Mouse (Mus musculus): ENCODE measurements around the gene Olfml3. TPM values are rescaled to one million over a fixed set of nuclear protein-coding genes. Genes with fewer than 3 reads are reported as not detected.

Olfml3 gene
- 10 to 100 TPM; 12.5 to 15.0 TPM for total RNA-seq (2021)

DNA sequence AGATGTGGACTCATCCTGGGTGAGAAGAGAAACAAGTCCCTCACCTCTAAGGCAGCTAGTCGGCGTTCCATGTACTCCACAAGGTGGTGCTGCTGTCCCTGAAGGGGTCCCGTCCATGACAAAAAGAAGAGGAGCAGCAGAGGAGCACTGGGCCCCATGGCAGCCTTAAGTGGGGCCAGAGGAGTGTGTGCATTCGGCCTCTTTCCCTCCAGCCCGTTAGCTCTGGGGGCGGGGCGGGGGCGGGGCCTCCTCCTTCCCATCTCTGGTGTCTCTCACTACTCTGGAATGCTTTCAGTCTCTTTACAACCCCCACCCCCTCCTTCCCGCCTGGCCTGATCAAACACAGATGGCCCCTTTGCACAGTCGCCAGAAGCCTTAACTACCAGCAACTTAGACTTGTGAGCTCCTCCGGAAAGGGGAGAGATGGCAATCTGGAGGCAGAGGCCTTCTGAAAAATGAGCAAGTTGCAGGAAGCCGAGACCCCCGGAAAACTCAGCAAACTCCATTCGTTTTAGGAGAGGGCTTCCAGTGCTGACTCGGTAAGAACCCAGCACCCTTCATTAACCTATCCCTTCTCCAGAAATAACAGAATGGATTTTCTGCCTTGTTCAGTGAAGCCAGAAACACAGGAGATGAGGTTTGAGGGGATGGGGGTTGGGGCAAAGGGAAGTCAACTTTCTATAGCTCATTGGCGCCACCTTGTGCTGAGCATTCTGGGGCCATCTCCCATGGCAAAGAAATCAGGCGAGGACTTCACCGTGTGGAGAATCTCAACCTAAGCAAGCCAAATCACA, at the start of gene Olfml3:
Gene Olfml3 (minus strand): TSS at position 224 of the 794 bp plus-strand sequence.
- peak; percentile 80 to 99 for DNase-seq (ENCODE audit: extremely low spot score in 1 of 2, low spot score in 1 of 2)

DNA sequence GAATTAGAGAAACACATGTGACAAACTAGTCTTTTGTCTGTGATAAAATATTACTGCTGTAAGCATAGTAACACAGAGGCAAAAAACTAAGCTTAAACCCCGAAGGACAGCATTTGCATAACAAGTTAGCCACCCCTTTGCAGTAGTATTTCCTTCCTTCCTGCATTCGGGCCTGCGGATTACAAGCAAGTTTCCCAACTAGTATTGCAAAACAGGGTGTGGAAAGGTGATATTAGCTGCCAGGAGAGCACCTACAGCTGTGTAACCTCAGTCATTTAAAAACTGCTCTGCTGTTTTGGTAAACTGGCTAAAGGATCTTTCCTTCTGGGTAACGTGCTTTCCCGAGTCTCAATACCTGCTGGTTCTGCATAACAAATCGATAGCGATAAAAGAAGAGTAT, 49.4 kb upstream of the Olfml3 start:
- no peak for DNase-seq (ENCODE audit: extremely low spot score in 1 of 2, low spot score in 1 of 2)

DNA sequence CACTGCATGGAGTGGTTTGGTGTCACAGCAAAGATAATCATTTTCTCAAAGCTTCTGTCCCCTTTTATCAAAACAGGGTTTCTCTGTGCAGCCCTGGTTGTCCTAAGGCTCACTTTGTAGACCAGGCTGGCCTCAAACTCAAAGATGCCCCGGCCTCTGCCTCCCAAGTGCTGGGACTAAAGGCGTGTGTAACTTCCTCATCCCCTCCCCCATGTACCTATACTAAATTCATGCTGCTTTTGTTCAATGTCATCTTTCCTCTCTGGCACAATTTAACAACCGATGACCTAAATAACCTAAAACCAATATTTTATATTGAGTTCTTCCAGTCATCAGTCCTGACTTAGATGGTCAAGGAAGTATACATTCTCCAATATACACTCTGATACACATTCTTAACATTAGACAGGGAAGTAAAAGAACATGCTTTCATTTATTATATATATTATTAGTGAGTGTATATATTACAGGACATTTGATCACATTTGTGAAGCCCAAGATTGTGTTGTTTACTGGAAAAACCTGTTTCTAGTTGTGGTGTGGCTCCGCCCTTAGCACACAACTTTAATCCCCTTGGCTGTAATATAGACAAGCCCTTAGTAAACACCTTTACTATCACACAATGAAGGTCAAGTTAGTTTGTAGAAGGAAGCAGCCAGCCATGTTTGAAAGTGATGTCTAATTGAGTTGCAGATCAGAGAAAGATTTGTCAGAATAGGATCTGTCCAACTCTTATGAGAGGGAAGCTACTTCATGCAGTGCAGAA, 45.2 kb upstream of the Olfml3 start:
- DNase-seq (ENCODE audit: extremely low spot score in 1 of 2, low spot score in 1 of 2), result no peak

DNA sequence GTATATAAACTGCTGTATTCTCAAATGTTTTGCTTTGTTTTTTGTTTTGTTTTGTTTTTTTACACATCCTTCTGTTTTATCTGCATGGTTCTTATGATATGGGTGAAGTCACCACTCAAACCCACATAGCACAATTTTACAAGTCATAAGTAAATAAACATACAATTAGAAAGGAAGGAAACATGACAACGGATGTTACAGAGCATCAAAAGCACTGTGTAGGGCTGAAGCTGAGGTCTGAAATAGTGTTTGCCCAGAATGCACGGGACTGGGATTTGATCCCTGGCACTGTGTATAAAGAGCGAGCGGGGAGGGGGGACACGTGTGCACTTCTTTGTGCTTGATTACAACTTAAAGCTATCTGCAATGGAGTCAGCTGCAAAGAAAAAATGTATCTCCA, 43.0 kb upstream of the Olfml3 start:
- DNase-seq (ENCODE audit: extremely low spot score in 1 of 2, low spot score in 1 of 2), result no peak

DNA sequence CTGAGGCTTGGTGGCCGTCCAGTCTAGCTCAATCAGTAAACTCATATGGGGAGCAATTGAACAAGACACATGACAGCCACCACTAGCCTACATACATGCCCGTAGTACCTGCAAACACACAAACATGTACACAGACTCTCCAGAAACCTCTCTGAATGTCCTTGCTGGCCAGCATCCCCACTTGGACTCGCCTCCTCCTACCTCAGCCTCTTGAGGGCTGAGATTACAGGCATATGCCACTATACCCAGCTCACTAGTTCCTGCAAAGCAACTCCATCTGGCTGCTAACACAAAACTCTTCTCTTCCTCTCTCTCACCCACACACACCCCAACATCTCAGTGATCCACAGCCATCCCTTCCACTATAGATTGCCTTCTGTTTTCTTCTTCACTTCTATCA, 42.5 kb upstream of the Olfml3 start:
- no peak for DNase-seq (ENCODE audit: extremely low spot score in 1 of 2, low spot score in 1 of 2)

DNA sequence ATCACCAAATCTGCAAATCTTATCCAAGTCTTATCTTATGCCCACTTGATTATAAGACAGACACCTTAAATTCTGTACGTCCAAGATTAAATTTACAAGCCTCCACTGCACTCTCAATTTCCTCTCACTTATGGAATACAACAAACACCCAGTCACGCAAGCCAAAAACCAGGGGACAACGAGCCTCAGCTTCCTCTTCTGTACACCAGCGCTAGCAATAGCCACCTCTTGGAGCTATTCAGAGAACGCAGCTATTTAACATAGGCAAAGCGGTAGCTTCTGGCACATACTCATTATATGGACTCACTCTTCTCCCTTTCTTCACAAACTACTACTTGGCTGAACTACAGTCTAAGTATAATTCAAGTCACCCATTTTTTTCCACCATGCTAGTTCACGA, 41.4 kb upstream of the Olfml3 start:
- no peak for DNase-seq (ENCODE audit: extremely low spot score in 1 of 2, low spot score in 1 of 2)

DNA sequence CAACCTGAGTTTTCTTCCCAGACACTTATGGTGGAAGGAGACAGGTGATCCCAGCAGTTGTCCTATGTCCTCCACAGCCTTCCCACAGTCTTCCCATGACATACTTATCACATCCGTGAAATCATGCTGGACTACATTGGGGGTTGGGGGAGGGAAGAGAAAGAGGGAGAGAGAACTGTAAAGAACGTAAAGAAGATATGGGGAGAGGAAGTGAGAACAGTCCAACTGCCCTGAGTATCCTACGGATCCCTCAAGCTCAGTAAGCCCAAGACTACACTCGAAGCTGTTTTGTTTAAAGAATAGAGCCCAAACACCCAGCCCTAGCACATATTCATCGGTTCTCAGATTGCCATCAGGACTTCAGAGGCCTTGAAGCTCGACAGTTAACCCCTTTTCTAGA, 40.9 kb upstream of the Olfml3 start:
- no peak for DNase-seq (ENCODE audit: extremely low spot score in 1 of 2, low spot score in 1 of 2)

DNA sequence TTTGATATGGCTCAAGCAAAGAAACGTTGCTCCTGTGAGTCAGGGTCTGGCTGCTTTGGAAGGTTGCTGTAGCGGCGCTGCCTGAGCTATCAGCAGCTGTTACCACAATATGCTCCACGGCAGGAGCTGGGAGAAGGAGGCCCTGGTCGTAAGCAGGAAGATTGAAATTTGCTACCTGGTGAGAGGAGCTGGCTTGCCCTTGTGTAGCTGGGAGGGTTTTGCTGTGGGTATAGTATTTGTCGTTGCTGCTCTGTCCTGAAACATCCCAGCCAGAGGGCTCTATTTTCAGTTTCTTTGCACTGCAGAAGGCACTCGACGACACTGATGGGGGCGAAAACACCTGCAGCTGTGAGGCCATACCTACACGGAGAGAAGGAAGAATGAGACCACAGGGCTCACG, 40.1 kb upstream of the Olfml3 start:
- DNase-seq (ENCODE audit: extremely low spot score in 1 of 2, low spot score in 1 of 2), result no peak

DNA sequence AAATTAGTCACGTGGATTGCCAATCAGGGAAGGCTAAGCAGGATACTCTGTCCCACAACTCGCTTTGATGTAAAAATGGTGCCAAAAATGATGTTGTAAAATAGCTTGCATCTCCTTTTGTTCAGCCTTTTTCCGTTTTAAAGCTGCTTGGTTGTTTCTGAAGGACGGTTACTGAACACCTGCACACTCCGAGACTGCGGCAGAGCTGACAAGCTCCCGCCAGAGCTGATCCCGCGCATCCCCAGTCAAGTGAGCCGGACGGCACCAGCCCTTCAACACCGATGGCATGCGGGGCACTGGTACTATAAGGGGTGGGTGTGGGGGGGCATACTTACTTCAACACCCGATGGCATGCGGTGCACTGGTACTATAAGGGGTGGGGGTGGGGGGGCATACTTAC, 36.2 kb upstream of the Olfml3 start:
- DNase-seq (ENCODE audit: extremely low spot score in 1 of 2, low spot score in 1 of 2), result no peak

DNA sequence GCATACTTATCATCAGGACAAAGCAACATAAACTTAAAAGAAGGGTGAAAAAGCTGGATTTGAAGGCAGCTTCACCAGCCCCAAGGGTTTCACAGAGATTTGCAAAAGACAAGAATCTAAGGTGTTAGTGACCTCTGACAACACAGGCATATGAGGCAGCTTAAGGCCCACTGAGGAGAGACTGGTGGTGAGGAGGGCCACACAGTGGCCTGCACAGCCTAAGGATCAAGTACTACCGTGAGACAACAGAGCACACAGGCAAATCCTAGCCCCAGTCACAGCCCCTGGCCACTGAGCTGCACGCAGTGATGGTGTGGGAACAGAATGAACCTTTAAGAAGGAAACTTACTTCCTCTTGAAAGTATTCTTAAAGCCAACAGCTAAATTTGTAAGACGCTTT, 35.7 kb upstream of the Olfml3 start:
- DNase-seq (ENCODE audit: extremely low spot score in 1 of 2, low spot score in 1 of 2), result no peak

DNA sequence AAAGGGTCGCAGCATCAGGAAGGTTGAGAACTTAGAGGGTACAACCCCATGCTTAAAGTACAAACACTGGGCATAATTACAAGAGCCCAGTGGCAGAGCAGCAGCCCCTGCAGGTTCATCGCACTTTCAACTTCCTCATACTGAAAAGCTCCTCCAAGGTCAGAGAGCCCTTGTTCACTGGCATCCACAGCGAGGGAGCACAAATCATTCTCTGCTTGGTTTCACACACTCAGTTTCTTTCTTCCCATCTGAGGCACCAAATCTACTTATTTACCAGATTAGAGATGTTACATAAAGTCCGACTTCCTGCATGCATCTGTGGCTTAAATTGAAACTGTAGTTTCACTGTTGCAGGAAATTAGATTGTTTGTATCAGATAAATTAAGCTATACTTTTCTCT, 35.0 kb upstream of the Olfml3 start:
- DNase-seq (ENCODE audit: extremely low spot score in 1 of 2, low spot score in 1 of 2), result no peak

DNA sequence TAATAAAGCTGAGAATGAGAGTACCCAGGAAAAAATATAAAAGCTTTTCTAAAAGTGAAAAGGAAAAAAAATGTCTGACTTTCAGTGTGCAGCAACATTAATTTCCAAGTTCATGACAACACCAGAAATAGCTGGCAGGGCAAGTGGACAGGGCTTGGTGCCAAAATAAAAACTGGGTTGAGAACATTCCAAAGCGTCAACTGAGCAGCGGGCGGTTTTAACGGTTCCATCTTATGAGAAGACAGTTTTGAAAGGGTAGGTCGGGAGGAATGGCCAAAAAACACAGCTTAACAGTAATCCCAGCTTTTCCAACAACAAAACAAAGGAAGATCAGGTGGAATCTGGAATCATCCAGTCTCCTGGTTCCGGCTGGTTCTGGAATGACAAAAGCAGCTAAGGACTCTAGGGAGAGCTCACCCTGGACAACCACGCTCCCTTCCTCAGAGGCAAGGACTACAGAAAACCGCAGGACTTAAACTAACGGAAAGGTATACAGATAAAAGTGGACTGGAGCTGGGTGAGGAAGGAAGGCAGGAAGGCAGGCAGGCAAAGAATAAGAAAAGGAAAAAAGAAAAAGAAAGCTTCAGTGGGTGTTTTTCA, 33.8 kb upstream of the Olfml3 start:
- no peak for DNase-seq (ENCODE audit: extremely low spot score in 1 of 2, low spot score in 1 of 2)

DNA sequence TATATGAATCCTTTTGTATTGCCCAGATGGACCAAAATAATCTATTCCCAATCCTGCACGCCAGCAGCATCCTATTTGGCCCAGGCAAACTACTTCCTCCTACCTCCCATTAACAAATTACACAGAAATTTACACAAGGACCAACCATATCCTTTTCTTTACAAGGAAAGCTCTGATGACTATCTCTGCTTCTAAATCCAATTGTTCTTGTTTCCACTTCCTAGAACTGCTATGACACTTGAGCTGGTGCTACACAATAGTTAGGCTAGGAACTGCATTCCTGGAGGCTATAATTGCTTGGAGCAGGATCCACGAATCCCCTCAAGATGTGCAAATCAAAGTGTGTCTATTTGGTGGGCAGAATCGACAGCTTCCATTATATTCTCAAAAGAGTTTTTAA, 29.0 kb upstream of the Olfml3 start:
- DNase-seq (ENCODE audit: extremely low spot score in 1 of 2, low spot score in 1 of 2), result no peak

DNA sequence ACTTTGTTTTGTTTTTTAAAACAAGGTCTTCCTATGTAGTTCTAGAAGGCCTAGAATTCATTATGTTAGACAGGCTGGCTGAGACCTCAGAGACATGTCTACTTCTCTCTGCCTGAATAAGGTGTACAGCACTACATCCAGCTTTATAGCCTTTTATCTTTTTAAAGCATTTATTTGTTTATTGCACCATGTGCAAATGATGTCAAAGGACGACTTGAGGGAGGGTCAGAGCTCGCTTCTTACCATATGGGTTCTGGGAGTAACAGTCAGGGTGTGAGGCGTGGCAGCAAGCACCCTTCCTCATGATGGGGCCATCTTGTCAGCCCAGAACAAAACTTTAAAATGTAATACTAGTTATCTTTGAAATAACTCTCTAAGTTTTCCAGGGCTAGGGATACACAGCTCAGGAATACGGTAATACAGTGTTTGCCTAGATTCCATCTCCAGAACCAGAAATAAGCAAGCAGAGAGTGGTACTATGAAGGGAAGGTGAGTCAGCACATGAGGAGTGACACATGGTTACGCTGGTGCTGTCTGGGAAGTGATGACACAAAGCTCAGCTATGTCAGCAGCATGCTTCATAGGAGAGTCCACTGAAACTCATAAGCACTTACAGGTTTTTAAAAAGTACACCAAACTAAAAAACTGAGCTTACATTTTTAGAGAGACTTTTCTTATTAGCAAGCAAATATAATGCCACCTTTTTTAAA, 21.6 kb upstream of the Olfml3 start:
- DNase-seq (ENCODE audit: extremely low spot score in 1 of 2, low spot score in 1 of 2), result no peak

DNA sequence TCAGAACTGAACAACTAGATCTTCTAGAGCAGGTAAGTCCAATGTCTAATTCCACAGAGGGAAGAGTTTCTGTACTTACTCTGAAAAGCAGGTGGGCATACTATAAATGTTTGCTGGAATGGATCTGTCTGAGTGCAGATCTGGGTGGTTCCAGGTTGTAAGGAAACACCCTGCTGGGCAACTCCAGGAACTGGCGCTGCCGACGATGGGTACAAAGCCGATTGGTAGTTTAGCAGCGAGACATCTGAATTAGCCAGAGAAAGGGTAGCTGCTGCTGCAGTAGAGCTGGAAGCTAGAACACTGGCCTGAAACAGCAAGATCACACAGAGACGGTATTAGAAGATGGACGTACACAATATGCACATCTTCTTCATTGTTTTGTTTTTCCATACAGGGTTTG, 20.7 kb upstream of the Olfml3 start:
- no peak for DNase-seq (ENCODE audit: extremely low spot score in 1 of 2, low spot score in 1 of 2)

DNA sequence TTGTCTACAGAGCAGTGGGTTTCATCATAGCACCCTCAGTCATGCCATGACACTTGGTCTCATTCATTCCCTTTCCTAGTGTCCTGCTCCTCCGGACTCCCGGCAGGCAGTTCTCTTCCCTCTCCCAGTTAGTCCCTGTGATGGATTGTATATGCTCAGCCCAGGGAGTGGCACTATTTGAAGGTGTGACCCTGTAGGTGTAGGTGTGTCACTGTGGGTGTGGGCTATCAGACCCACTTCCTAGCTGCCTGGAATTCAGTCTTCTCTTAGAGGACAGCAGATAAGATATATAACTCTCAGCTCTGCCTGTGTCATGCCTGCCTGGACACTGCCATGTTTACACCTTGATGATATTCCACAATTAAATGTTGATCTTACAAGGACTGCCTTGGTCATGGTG, 19.1 kb upstream of the Olfml3 start:
- no peak for DNase-seq (ENCODE audit: extremely low spot score in 1 of 2, low spot score in 1 of 2)

DNA sequence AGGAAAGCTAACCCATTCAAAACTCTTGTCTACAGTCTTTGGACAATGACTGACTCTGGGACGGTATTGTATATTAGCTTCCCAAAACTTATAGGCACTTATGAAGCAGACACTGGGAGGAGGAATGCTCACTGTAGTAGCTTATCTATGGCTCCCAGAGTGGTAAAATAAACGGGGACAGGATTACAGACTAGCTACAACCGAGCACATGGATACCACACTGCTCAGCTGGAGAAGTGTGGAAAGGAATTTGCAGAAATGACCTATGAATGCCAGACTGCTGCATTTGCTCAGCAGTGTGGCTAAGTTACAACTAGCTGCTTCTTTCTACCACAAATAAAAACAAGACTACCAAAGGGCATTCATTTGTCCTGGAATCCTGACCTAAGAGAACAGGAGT, 17.6 kb upstream of the Olfml3 start:
- no peak for DNase-seq (ENCODE audit: extremely low spot score in 1 of 2, low spot score in 1 of 2)

DNA sequence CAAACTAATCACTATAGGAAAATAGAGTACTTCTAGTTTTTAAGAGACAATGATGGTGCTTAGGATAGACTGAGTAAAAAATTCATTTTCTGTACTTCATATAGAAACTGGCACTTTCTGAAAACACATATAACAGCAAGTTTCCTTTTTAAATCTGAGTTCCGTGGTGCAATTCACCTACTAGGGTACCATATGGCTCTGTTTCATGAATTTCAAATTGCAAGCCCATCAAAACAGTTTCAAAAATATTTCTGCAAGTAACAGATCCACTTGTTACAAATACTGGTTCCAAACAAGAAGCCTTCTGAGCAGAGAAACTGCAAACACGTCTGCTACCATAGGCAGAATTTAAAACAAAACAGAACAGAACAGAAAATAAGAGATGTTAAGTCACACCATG, 13.8 kb upstream of the Olfml3 start:
- no peak for DNase-seq (ENCODE audit: extremely low spot score in 1 of 2, low spot score in 1 of 2)

DNA sequence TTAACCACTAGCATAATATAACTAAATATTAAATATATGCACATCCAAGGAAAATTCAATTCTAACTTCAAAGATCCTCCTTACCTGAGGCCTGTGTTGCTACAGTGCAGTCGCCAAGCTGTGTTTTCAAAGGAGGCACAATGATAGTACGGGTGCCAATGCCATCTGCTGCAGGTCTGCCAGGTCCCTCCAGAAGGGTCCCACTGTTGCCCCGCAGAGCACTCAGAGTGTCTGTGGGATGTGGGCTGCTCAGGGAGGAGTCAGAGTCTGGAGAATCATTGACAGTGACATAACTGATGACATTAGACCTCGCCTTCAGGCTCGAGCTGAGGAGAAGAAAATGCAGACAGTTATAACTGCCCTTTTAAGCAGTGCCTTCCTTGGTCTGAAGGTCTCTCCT, 8.9 kb upstream of the Olfml3 start:
- no peak for DNase-seq (ENCODE audit: extremely low spot score in 1 of 2, low spot score in 1 of 2)

DNA sequence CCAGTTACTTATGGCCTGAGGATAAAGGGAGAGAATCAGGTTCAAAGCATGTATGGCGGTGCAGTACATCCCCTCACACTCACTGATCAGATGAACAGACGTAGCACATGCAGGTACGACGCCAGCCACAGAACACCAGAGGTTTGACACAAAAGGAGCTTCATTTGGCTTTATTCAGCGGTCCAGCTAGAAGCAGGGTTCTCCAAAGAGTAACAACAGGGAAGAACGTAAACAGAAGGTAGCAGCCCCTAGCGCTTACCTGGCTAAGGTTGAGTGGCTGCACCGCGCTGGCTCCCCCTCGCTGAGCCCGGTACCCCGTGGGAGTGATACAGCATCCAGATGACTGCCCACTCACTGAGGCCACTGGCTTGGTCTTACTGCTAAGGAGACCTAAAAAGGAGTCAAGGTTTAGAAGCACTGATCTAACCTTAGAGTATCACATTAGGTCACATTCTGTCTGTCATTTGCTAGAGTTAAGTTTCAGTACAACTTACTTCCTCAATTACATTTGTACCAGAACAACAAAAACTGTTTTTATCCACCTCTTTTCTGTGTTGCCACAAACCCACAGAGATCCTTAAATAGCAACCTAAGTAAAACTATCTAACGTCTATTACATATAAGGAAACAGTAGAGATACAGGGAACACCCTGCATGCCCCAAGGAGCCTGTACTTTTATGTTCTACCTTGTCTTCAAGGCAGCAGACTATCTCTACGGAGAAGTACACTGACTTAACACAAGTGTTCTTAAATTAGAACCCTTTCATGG, 7.4 kb upstream of the Olfml3 start:
- no peak for DNase-seq (ENCODE audit: extremely low spot score in 1 of 2, low spot score in 1 of 2)
